Mouse (Mus musculus): Measurements from ENCODE around the gene 9530068E07Rik.

The 9530068E07Rik gene

GRCm38 (mm10) chr11:52429440-52429839, 33.2 kb downstream of the 9530068E07Rik start:
- no peak for DNase-seq

GRCm38 (mm10) chr11:52431594-52431993, 35.4 kb downstream of the 9530068E07Rik start:
- no peak for DNase-seq

- no peak for DNase-seq
These were observed 35.9 kb downstream of the 9530068E07Rik start for GRCm38 (mm10) chr11:52432148-52432547.

GRCm38 (mm10) chr11:52433076-52433796, 37.0 kb downstream of the 9530068E07Rik start:
- no peak for DNase-seq

- DNase-seq = no peak
These were observed 37.6 kb downstream of the 9530068E07Rik start for GRCm38 (mm10) chr11:52433797-52434195.

DNA sequence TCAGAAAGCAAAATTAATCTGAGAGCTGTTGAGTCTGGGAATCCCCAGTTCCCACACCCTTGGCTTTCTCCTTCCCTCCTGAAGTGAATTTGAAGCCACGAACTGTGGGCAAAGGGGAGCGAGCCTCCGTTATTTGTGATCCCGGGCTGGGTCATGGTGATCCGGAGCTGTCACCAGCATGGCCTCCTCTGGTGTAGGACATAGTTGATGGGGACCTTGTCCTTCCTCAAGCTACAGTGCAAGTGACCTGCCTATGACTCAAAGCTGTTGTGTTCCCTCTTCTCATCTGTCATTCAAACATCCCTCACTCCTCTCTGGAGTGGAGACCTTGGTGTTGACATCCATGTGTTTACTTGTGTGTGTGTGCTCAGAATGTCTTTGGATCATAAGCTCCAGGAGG, 39.2 kb downstream of the 9530068E07Rik start:
- DNase-seq = no peak

- DNase-seq = no peak
These were observed 40.9 kb downstream of the 9530068E07Rik start for GRCm38 (mm10) chr11:52437123-52437522.

DNA sequence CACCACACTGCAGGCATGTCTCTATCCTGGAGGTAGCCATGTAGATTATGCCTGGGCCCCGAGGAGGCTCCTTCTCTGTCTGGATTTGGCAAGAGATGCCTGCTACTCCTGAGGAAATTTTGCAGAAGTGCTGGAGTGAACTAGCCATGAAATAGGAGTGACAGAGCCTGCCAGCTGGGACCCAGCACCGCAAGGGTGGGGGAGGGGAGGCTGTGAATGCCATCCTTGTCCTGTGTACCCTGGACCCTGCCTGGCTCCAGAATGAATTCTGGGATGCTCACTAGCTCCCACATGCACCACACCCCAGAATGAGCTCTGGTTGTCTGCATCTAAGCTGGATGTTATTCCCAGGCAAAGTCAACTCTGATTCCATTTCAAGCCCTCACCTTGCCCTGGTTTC, 44.9 kb downstream of the 9530068E07Rik start:
- DNase-seq = no peak

GRCm38 (mm10) chr11:52447242-52447641, 51.0 kb downstream of the 9530068E07Rik start:
- peak; percentile 2 for DNase-seq

- no peak for DNase-seq
These were observed 52.8 kb downstream of the 9530068E07Rik start for GRCm38 (mm10) chr11:52449004-52449403.

DNA sequence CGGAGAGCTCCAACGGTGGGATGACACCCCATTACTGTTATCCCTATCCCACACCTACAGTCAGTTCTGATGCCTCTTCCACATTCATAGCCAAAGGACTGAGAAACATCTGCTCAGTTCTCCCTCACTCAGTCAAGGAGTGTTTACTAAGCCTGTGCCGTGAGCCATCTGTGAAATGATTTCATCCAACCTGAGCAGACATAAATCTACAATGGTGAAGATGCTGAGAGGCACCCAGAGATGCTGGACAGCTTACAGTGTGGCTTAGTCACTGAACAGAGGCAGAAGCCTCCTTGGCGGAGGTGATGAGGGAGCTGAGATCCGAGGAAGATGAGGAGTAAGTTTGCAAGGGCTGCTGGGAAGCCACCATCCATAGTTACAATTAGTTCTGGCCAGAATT, 62.1 kb downstream of the 9530068E07Rik start:
- DNase-seq = no peak
